Mouse (Mus musculus): ENCODE measurements around the gene Wdr62.

GRCm38 (mm10) chr7:30296816-30297215 lies 16.6 kb upstream of the Wdr62 start:
- TF ChIP-seq CTCF (IDR thresholded peaks at IDR 0.05; ENCODE audit: low read depth, low read length) (no peak), EP300 (IDR thresholded peaks at IDR 0.05; ENCODE audit: insufficient read depth, low read depth, low read length) (no peak)

All from ES-Bruce4 (cell line).